Mouse (Mus musculus) thymus, adult 2 months (tissue): ENCODE data around the gene Psap.

Experiments
- CTCF ChIP-seq: fragments of 200-500 bp; IDR thresholded peaks from 2 replicates; pipeline ENCODE4 v1.5.1; 2012; ENCODE audit warnings: mild to moderate bottlenecking, control low read depth, low read length, moderate library complexity, borderline replicate concordance; ENCODE audit not compliant: control insufficient read depth, poor library complexity, insufficient read depth; ENCODE audit errors: extremely low read depth
- POLR2A ChIP-seq: fragments of 200-500 bp; IDR thresholded peaks from 2 replicates; pipeline ENCODE4 v1.6.1; 2012; ENCODE audit warnings: mild to moderate bottlenecking, low read length, control low read depth, moderate library complexity; ENCODE audit not compliant: control insufficient read depth, poor library complexity, insufficient read depth; ENCODE audit errors: extremely low read depth

DNA sequence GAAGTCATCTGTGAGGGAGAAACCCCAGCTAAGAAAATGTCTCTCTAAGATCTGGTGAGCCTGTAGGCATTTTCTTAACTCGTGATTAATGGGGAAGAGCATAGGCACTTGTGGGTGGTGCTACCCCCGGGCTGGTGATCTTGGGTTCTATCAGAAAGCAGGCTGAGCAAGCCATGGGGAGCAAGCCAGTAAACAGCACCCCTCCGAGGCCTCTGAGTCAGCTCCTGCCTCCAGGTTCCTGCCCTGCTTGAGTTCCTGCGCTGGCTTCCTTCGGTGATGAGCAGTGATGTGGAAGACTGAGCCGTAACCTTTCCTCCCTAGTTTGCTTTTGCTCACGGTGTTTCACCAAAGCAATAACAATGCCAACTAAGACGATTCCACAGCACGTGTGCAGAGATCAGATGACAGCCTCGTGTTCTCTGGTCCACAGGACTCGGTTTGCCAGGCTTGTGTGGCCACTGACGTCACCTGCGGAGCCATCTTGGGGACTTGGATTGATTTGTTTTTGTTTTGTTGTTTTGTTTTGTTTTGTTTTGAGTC is 26.9 kb upstream of the Psap start:
- TF ChIP-seq CTCF (no peak), POLR2A (no peak)
